Mouse (Mus musculus) embryonic fibroblast, embryonic 13.5 days (primary cell): ENCODE results near the gene Gm9887.

Experiments used
- CTCF ChIP-seq: IDR thresholded peaks from 2 replicates; pipeline ENCODE4 v1.5.1; 2011; ENCODE audit warnings: mild to moderate bottlenecking, control low read depth, low read length, moderate library complexity, borderline replicate concordance; ENCODE audit not compliant: insufficient read depth
- POLR2A ChIP-seq: IDR thresholded peaks from 2 replicates; pipeline ENCODE4 v1.6.1; 2011; ENCODE audit warnings: low read depth, mild to moderate bottlenecking, control low read depth, low read length, moderate library complexity

DNA sequence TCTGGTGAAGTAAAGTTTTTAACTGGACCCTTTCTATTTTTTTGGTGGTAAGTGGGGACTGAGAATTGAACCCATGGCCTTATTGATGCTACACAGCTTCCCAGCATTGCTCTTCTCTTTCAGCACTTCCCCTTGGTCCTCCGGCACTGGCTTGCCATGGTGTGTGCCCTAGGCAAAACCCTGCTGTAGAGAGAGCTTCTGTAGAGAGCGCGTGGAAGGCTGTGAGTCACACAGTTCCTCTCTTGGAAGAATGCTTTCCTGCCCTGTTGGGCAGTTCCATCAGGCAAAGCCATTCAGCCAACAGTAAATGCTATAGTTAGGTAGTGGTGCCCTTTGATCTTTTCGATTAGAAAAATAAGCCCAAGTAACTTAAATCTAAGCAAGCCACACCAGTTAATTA lies 47.3 kb upstream of the Gm9887 start:
- TF ChIP-seq CTCF (no peak), POLR2A (no peak)
